Mouse (Mus musculus) lung, postnatal 25 days (tissue): ENCODE data around the gene Gtf2h5.
A peak's percentile ranks its signal among the peaks of the same experiment; 100 is the strongest.

Experiments
- DNase-seq: peaks from one replicate; pipeline ENCODE4 v3.0.0; 2022; ENCODE audit warnings: low spot score

Gtf2h5 gene

GRCm38 (mm10) chr17:6079287-6080122 is at the start of gene Gtf2h5, which contains the start of gene Serac1:
Gtf2h5 (plus strand) TSS chr17:6079786.
Serac1 (minus strand) TSS chr17:6079741.
- peak; percentile 97 for DNase-seq

GRCm38 (mm10) chr17:6035661-6036060 is 43.9 kb upstream of the Gtf2h5 start:
- DNase-seq = no peak

- no peak for DNase-seq
Observed at GRCm38 (mm10) chr17:6036458-6036857, 43.1 kb upstream of the Gtf2h5 start.

GRCm38 (mm10) chr17:6036872-6037271 is 42.7 kb upstream of the Gtf2h5 start:
- no peak for DNase-seq

GRCm38 (mm10) chr17:6037507-6037906 is 42.1 kb upstream of the Gtf2h5 start:
- DNase-seq = no peak

- no peak for DNase-seq
Observed at GRCm38 (mm10) chr17:6052801-6053200, 26.8 kb upstream of the Gtf2h5 start.

- DNase-seq = peak; percentile 49
Observed at GRCm38 (mm10) chr17:6054934-6055355, 24.6 kb upstream of the Gtf2h5 start.

- no peak for DNase-seq
Observed at GRCm38 (mm10) chr17:6062793-6063192, 16.8 kb upstream of the Gtf2h5 start.

- no peak for DNase-seq
Observed at GRCm38 (mm10) chr17:6063532-6063931, 16.1 kb upstream of the Gtf2h5 start.

- no peak for DNase-seq
Observed at GRCm38 (mm10) chr17:6066021-6066420, 13.6 kb upstream of the Gtf2h5 start.

- no peak for DNase-seq
Observed at GRCm38 (mm10) chr17:6067613-6068012, 12.0 kb upstream of the Gtf2h5 start.

GRCm38 (mm10) chr17:6069866-6070265 is 9.7 kb upstream of the Gtf2h5 start:
- DNase-seq = no peak

GRCm38 (mm10) chr17:6073405-6073804 is 6.2 kb upstream of the Gtf2h5 start:
- no peak for DNase-seq

- no peak for DNase-seq
Observed at GRCm38 (mm10) chr17:6083323-6083890, 3.8 kb downstream of the Gtf2h5 start.

- DNase-seq = no peak
Observed at GRCm38 (mm10) chr17:6091604-6092003, 12.0 kb downstream of the Gtf2h5 start.

GRCm38 (mm10) chr17:6095579-6095978 is 16.0 kb downstream of the Gtf2h5 start:
- no peak for DNase-seq

- peak; percentile 57 for DNase-seq
Observed at GRCm38 (mm10) chr17:6097884-6098283, 18.3 kb downstream of the Gtf2h5 start.

GRCm38 (mm10) chr17:6102287-6102686 is 22.7 kb downstream of the Gtf2h5 start:
- DNase-seq = no peak

- no peak for DNase-seq
Observed at GRCm38 (mm10) chr17:6103566-6103965, 24.0 kb downstream of the Gtf2h5 start.

GRCm38 (mm10) chr17:6106361-6107014 is 26.9 kb downstream of the Gtf2h5 start, which contains the start of gene Tulp4:
Tulp4 (plus strand) TSS chr17:6106437.
- DNase-seq = peak; percentile 83

- DNase-seq = peak; percentile 59
Observed at GRCm38 (mm10) chr17:6107015-6107601, 27.5 kb downstream of the Gtf2h5 start.

- DNase-seq = no peak
Observed at GRCm38 (mm10) chr17:6108175-6108574, 28.6 kb downstream of the Gtf2h5 start.
